Mouse (Mus musculus): Measurements from ENCODE around the gene Fchsd2. TPM values are rescaled to one million over a fixed set of nuclear protein-coding genes. Genes with fewer than 3 reads are reported as not detected.

The Fchsd2 gene
- polyA plus RNA-seq, 1 experiment from 2014 or later, result 50.5 TPM

GRCm38 (mm10) chr7:101295438-101295837, 202.8 kb downstream of the Fchsd2 start:
- H3K4me1 ChIP-seq (ENCODE audit: control insufficient read depth, insufficient read depth, low read length), result peaks cover 3% of the 10 kb centered on the region; the same call in 1 of the 2 replicates
- H3K9me3 ChIP-seq (ENCODE audit: control insufficient read depth, low read length), result no peaks in the 10 kb centered on the region
- H3K27ac ChIP-seq (replicated peaks; ENCODE audit: low read depth, low read length), result no peak overlapping the region
- ATAC-seq (ENCODE audit: low FRiP score, low TSS enrichment) (no peak), DNase-seq (no peak)
- H3K4me3 ChIP-seq (replicated peaks; ENCODE audit: low read depth, low read length), result no peak overlapping the region
- 52% methylated on average over 1 of the region's 1 CpGs for WGBS
- no peak overlapping the region for H3K4me2 ChIP-seq (ENCODE audit: low read length)
- H3K9ac ChIP-seq (replicated peaks; ENCODE audit: low read length), result no peak overlapping the region
- H3K36me3 ChIP-seq (ENCODE audit: control insufficient read depth, insufficient read depth, low read length), result peaks cover 3% of the 10 kb centered on the region; the same call in 1 of the 2 replicates
- H3K27me3 ChIP-seq (ENCODE audit: control insufficient read depth, insufficient read depth, low read length), result peaks cover 10% of the 10 kb centered on the region; the same call in 1 of the 2 replicates

GRCm38 (mm10) chr7:101296252-101297022, 203.8 kb downstream of the Fchsd2 start:
- ATAC-seq (ENCODE audit: low FRiP score, low TSS enrichment), result peak; percentile 83
- DNase-seq, result peak; percentile 95
- Histone ChIP-seq H3K4me3 (replicated peaks; ENCODE audit: low read depth, low read length) (peak overlapping the region; percentile 31), H3K27me3 (ENCODE audit: control insufficient read depth, insufficient read depth, low read length) (peaks cover 10% of the 10 kb centered on the region; the same call in 1 of the 2 replicates), H3K27ac (replicated peaks; ENCODE audit: low read depth, low read length) (peak overlapping the region; percentile 60; the same call in 1 of the 2 replicates), H3K4me1 (ENCODE audit: control insufficient read depth, insufficient read depth, low read length) (peaks cover 9% of the 10 kb centered on the region; the same call in 1 of the 2 replicates), H3K36me3 (ENCODE audit: control insufficient read depth, insufficient read depth, low read length) (peaks cover 3% of the 10 kb centered on the region; the same call in 1 of the 2 replicates), H3K4me2 (ENCODE audit: low read length) (peak overlapping the region; percentile 58), H3K9ac (replicated peaks; ENCODE audit: low read length) (peak overlapping the region; percentile 51), H3K9me3 (ENCODE audit: control insufficient read depth, low read length) (no peaks in the 10 kb centered on the region)
- 9% methylated on average over 35 of the region's 35 CpGs for WGBS

- peak overlapping the region; percentile 60; the same call in 1 of the 2 replicates for H3K27ac ChIP-seq (replicated peaks; ENCODE audit: low read depth, low read length)
- 0 out of 2 replicates have a peak, but pooled peaks have one; percentile 3 for ATAC-seq (ENCODE audit: low FRiP score, low TSS enrichment)
- 26% methylated on average over 8 of the region's 8 CpGs for WGBS
Measured at GRCm38 (mm10) chr7:101297023-101297405, 204.4 kb downstream of the Fchsd2 start.

GRCm38 (mm10) chr7:101298375-101298774, 205.7 kb downstream of the Fchsd2 start:
- no peak for ATAC-seq (ENCODE audit: low FRiP score, low TSS enrichment)
- peaks cover 10% of the 10 kb centered on the region; the same call in 1 of the 2 replicates for H3K27me3 ChIP-seq (ENCODE audit: control insufficient read depth, insufficient read depth, low read length)
- H3K9ac ChIP-seq (replicated peaks; ENCODE audit: low read length), result no peak overlapping the region
- H3K9me3 ChIP-seq (ENCODE audit: control insufficient read depth, low read length), result no peaks in the 10 kb centered on the region
- WGBS, result 88% methylated on average over 3 of the region's 3 CpGs
- no peak overlapping the region for H3K4me2 ChIP-seq (ENCODE audit: low read length)
- H3K27ac ChIP-seq (replicated peaks; ENCODE audit: low read depth, low read length), result no peak overlapping the region
- no peaks in the 10 kb centered on the region for H3K36me3 ChIP-seq (ENCODE audit: control insufficient read depth, insufficient read depth, low read length)
- H3K4me3 ChIP-seq (replicated peaks; ENCODE audit: low read depth, low read length), result no peak overlapping the region
- peaks cover 14% of the 10 kb centered on the region; the same call in 1 of the 2 replicates for H3K4me1 ChIP-seq (ENCODE audit: control insufficient read depth, insufficient read depth, low read length)
- DNase-seq, result no peak

More at GRCm38 (mm10) chr7:101297023-101297405, 204.4 kb downstream of the Fchsd2 start:
- peaks cover 9% of the 10 kb centered on the region; the same call in 1 of the 2 replicates for H3K4me1 ChIP-seq (ENCODE audit: control insufficient read depth, insufficient read depth, low read length)
- DNase-seq, result no peak
- H3K27me3 ChIP-seq (ENCODE audit: control insufficient read depth, insufficient read depth, low read length), result peaks cover 10% of the 10 kb centered on the region; the same call in 1 of the 2 replicates
- H3K4me2 ChIP-seq (ENCODE audit: low read length), result peak overlapping the region; percentile 58
- peak overlapping the region; percentile 51 for H3K9ac ChIP-seq (replicated peaks; ENCODE audit: low read length)
- no peaks in the 10 kb centered on the region for H3K36me3 ChIP-seq (ENCODE audit: control insufficient read depth, insufficient read depth, low read length)
- H3K9me3 ChIP-seq (ENCODE audit: control insufficient read depth, low read length), result no peaks in the 10 kb centered on the region
- peak overlapping the region; percentile 31 for H3K4me3 ChIP-seq (replicated peaks; ENCODE audit: low read depth, low read length)

GRCm38 (mm10) chr7:101301361-101301880, 208.8 kb downstream of the Fchsd2 start:
- H3K4me2 ChIP-seq (ENCODE audit: low read length), result peak overlapping the region; percentile 80
- WGBS, result under 1% methylated on average over 30 of the region's 30 CpGs
- no peak; the same call in 1 of the 2 replicates for ATAC-seq (ENCODE audit: low FRiP score, low TSS enrichment)
- peak overlapping the region; percentile 67 for H3K4me3 ChIP-seq (replicated peaks; ENCODE audit: low read depth, low read length)
- no peaks in the 10 kb centered on the region for H3K36me3 ChIP-seq (ENCODE audit: control insufficient read depth, insufficient read depth, low read length)
- H3K27ac ChIP-seq (replicated peaks; ENCODE audit: low read depth, low read length), result peak overlapping the region; percentile 45
- H3K9me3 ChIP-seq (ENCODE audit: control insufficient read depth, low read length), result no peaks in the 10 kb centered on the region
- no peak for DNase-seq
- H3K9ac ChIP-seq (replicated peaks; ENCODE audit: low read length), result peak overlapping the region; percentile 57
- H3K27me3 ChIP-seq (ENCODE audit: control insufficient read depth, insufficient read depth, low read length), result peaks cover 10% of the 10 kb centered on the region; the same call in 1 of the 2 replicates
- peaks cover 14% of the 10 kb centered on the region; the same call in 1 of the 2 replicates for H3K4me1 ChIP-seq (ENCODE audit: control insufficient read depth, insufficient read depth, low read length)

GRCm38 (mm10) chr7:101301881-101302456, 209.3 kb downstream of the Fchsd2 start, which contains the start of gene Atg16l2:
Atg16l2 (minus strand) TSS chr7:101302251.
- Histone ChIP-seq H3K9me3 (ENCODE audit: control insufficient read depth, low read length) (no peaks in the 10 kb centered on the region), H3K9ac (replicated peaks; ENCODE audit: low read length) (peak within 1 kb of the TSS; percentile 57), H3K27ac (replicated peaks; ENCODE audit: low read depth, low read length) (peak within 1 kb of the TSS; percentile 45), H3K36me3 (ENCODE audit: control insufficient read depth, insufficient read depth, low read length) (no peaks in the 10 kb centered on the region), H3K27me3 (ENCODE audit: control insufficient read depth, insufficient read depth, low read length) (peaks cover 10% of the 10 kb centered on the region; the same call in 1 of the 2 replicates), H3K4me3 (replicated peaks; ENCODE audit: low read depth, low read length) (peak within 1 kb of the TSS; percentile 67), H3K4me1 (ENCODE audit: control insufficient read depth, insufficient read depth, low read length) (peaks cover 12% of the 10 kb centered on the region; the same call in 1 of the 2 replicates), H3K4me2 (ENCODE audit: low read length) (peak within 1 kb of the TSS; percentile 80)
- DNase-seq (peak; percentile 95), ATAC-seq (ENCODE audit: low FRiP score, low TSS enrichment) (peak; percentile 95)
- under 1% methylated on average over 39 of the region's 39 CpGs for WGBS

GRCm38 (mm10) chr7:101302691-101303090, 210.0 kb downstream of the Fchsd2 start:
- DNase-seq (no peak), ATAC-seq (ENCODE audit: low FRiP score, low TSS enrichment) (no peak)
- H3K36me3 ChIP-seq (ENCODE audit: control insufficient read depth, insufficient read depth, low read length), result no peaks in the 10 kb centered on the region
- H3K4me3 ChIP-seq (replicated peaks; ENCODE audit: low read depth, low read length), result peak overlapping the region; percentile 67
- WGBS, result 23% methylated on average over 7 of the region's 7 CpGs
- peaks cover 10% of the 10 kb centered on the region; the same call in 1 of the 2 replicates for H3K4me1 ChIP-seq (ENCODE audit: control insufficient read depth, insufficient read depth, low read length)
- H3K4me2 ChIP-seq (ENCODE audit: low read length), result peak overlapping the region; percentile 80
- H3K27ac ChIP-seq (replicated peaks; ENCODE audit: low read depth, low read length), result peak overlapping the region; percentile 45; the same call in 1 of the 2 replicates
- no peaks in the 10 kb centered on the region for H3K9me3 ChIP-seq (ENCODE audit: control insufficient read depth, low read length)
- peak overlapping the region; percentile 57; the same call in 1 of the 2 replicates for H3K9ac ChIP-seq (replicated peaks; ENCODE audit: low read length)
- H3K27me3 ChIP-seq (ENCODE audit: control insufficient read depth, insufficient read depth, low read length), result peaks cover 10% of the 10 kb centered on the region; the same call in 1 of the 2 replicates

GRCm38 (mm10) chr7:101306841-101307240, 214.2 kb downstream of the Fchsd2 start:
- H3K4me2 ChIP-seq (ENCODE audit: low read length), result no peak overlapping the region
- no peak overlapping the region for H3K27ac ChIP-seq (replicated peaks; ENCODE audit: low read depth, low read length)
- H3K9ac ChIP-seq (replicated peaks; ENCODE audit: low read length), result no peak overlapping the region
- WGBS, result 53% methylated on average over 2 of the region's 2 CpGs
- H3K4me1 ChIP-seq (ENCODE audit: control insufficient read depth, insufficient read depth, low read length), result peaks cover 4% of the 10 kb centered on the region; the same call in 1 of the 2 replicates
- H3K4me3 ChIP-seq (replicated peaks; ENCODE audit: low read depth, low read length), result no peak overlapping the region
- no peaks in the 10 kb centered on the region for H3K36me3 ChIP-seq (ENCODE audit: control insufficient read depth, insufficient read depth, low read length)
- H3K27me3 ChIP-seq (ENCODE audit: control insufficient read depth, insufficient read depth, low read length), result no peaks in the 10 kb centered on the region
- ATAC-seq (ENCODE audit: low FRiP score, low TSS enrichment), result no peak
- no peaks in the 10 kb centered on the region for H3K9me3 ChIP-seq (ENCODE audit: control insufficient read depth, low read length)
- no peak for DNase-seq
